Mouse (Mus musculus): ENCODE results near the gene Zfp943.
"Not testable (repeated sequence)": the region's sequence is repeated elsewhere in the genome, so short reads cannot be mapped to it uniquely, and the experiment has no call there.

GRCm38 (mm10) chr17:21962107-21962907 lies at the start of gene Zfp943, which contains the start of gene Zfp942:
- not testable (repeated sequence) for TF ChIP-seq CTCF (IDR thresholded peaks at IDR 0.05); EP300 (IDR thresholded peaks at IDR 0.05; ENCODE audit: insufficient read depth, low read depth, low read length)
- TF ChIP-seq POLR2A (IDR thresholded peaks at IDR 0.05; ENCODE audit: insufficient read depth, low read depth, low read length): peak; percentile 46; the same call in 1 of the 2 replicates

Measured in heart, adult 2 months (tissue).